Mouse (Mus musculus) ES-E14 (cell line): ENCODE results near the gene Cldnd1. TPM values are rescaled to one million over a fixed set of nuclear protein-coding genes. Genes with fewer than 3 reads are reported as not detected.

ENCODE experiments used
- DNase-seq: peaks from one replicate; pipeline ENCODE4 v3.0.0-alpha.2; 2013; ENCODE audit warnings: low read depth, low spot score
- H3K27ac ChIP-seq: 2 replicates; pipeline ENCODE4 v1.5.1; 2012; ENCODE audit warnings: low read depth, mild to moderate bottlenecking, low read length, moderate library complexity, mixed read lengths; ENCODE audit not compliant: poor library complexity, insufficient read depth, severe bottlenecking
- H3K36me3 ChIP-seq: 2 replicates; pipeline ENCODE4 v1.6.1; 2012; ENCODE audit warnings: mild to moderate bottlenecking, low read length, moderate library complexity, mixed read lengths; ENCODE audit not compliant: control insufficient read depth, poor library complexity, insufficient read depth, severe bottlenecking
- H3K4me1 ChIP-seq, 2 experiments: fragments of 150-350 bp in 1 of 2; sonication (generic) in 1 of 2; 2 replicates each; pipeline ENCODE4 v1.6.1; 2012; ENCODE audit warnings: low read length in 2 of 2, mild to moderate bottlenecking in 1 of 2, mixed read lengths in 1 of 2; ENCODE audit not compliant: control insufficient read depth in 2 of 2, insufficient read depth in 2 of 2, poor library complexity in 1 of 2
- H3K4me3 ChIP-seq, 2 experiments: fragments of 150-350 bp in 1 of 2; sonication (generic) in 1 of 2; 2 replicates each; pipeline ENCODE4 v1.5.1; 2012; ENCODE audit warnings: low read length in 2 of 2, low read depth in 1 of 2, mild to moderate bottlenecking in 1 of 2, mixed read lengths in 1 of 2; ENCODE audit not compliant: insufficient read depth in 1 of 2, poor library complexity in 1 of 2, severe bottlenecking in 1 of 2
- H3K9ac ChIP-seq: 2 replicates; pipeline ENCODE4 v1.6.1; 2012; ENCODE audit warnings: low read depth, mild to moderate bottlenecking, low read length, mixed read lengths; ENCODE audit not compliant: poor library complexity, insufficient read depth, severe bottlenecking
- H3K9me3 ChIP-seq: fragments of 150-350 bp; sonication (generic); 2 replicates; pipeline ENCODE4 v1.6.1; 2012; ENCODE audit warnings: low read depth, mild to moderate bottlenecking, low read length; ENCODE audit not compliant: control insufficient read depth, insufficient read depth
- CHD2 ChIP-seq: IDR thresholded peaks from 2 replicates; pipeline ENCODE4 v1.6.1; 2014; ENCODE audit warnings: mild to moderate bottlenecking, low read depth, low read length, inconsistent platforms
- HCFC1 ChIP-seq: IDR thresholded peaks from 2 replicates; pipeline ENCODE4 v1.6.1; 2012; ENCODE audit warnings: low read length, inconsistent platforms, borderline replicate concordance; ENCODE audit not compliant: insufficient read depth
- MAFK ChIP-seq: IDR thresholded peaks from 2 replicates; pipeline ENCODE4 v1.6.1; 2014; ENCODE audit warnings: mild to moderate bottlenecking, low read depth, low read length, inconsistent platforms; ENCODE audit not compliant: insufficient read depth
- ZC3H11A ChIP-seq: IDR thresholded peaks from 2 replicates; pipeline ENCODE4 v1.6.1; 2012; ENCODE audit warnings: low read depth, mild to moderate bottlenecking, inconsistent platforms, low read length, borderline replicate concordance
- ZNF384 ChIP-seq: IDR thresholded peaks from 2 replicates; pipeline ENCODE4 v1.6.1; 2012; ENCODE audit warnings: low read depth, low read length, inconsistent platforms
- in situ Hi-C, 2 experiments: fragments of 600-800 bp; cut with MboI; formaldehyde crosslinking; loops; one replicate each; pipeline ENCODE4 v1.15.1; 2025; ENCODE audit warnings: low sequenced_read_pairs in 2 of 2, inconsistent platforms in 1 of 2; ENCODE audit not compliant: unreplicated experiment in 2 of 2
- total RNA-seq: library from RNA; depleted of rRNA; stranded (reverse); fragments of 300-350 nt; gene quantifications from 2 replicates; pipeline ENCODE4 v1.2.3, GENCODE M21; 2012; rRNA removed

Cldnd1 gene
- 30.0 and 32.4 TPM in 2 replicates for total RNA-seq

GRCm38 (mm10) chr16:58727477-58728131 is at the start of gene Cldnd1:
Gene Cldnd1 (plus strand): TSS chr16:58727910.
- TF ChIP-seq ZNF384 (no peak), CHD2 (no peak), MAFK (no peak), HCFC1 (peak; percentile 96)
- H3K9me3 ChIP-seq: no peaks in the 10 kb centered on the region
- peak within 1 kb of the TSS; percentile 77 for H3K9ac ChIP-seq
- in situ Hi-C loops: no loop called here
- H3K4me3 ChIP-seq: peak within 1 kb of the TSS; percentile 67 to 93
- H3K27ac ChIP-seq: peak within 1 kb of the TSS; percentile 24
- DNase-seq: peak; percentile 91
- H3K36me3 ChIP-seq: peaks cover 8% of the 10 kb centered on the region; the same call in 1 of the 2 replicates
- no peaks in the 10 kb centered on the region for H3K4me1 ChIP-seq

- Histone ChIP-seq H3K36me3 (peaks cover 10% of the 10 kb centered on the region; the same call in 1 of the 2 replicates), H3K27ac (no peak overlapping the region), H3K4me3 (no peak overlapping the region), H3K9me3 (no peaks in the 10 kb centered on the region), H3K9ac (no peak overlapping the region), H3K4me1 (no peaks in the 10 kb centered on the region)
- no peak for DNase-seq
- no peak for TF ChIP-seq MAFK
- TF ChIP-seq CHD2: no peak
- in situ Hi-C loops: no loop called here
Measured at GRCm38 (mm10) chr16:58678660-58679059, 49.0 kb upstream of the Cldnd1 start.

GRCm38 (mm10) chr16:58682046-58682445 is 45.7 kb upstream of the Cldnd1 start:
- Histone ChIP-seq H3K9me3 (no peaks in the 10 kb centered on the region), H3K27ac (no peak overlapping the region), H3K4me3 (no peak overlapping the region), H3K9ac (no peak overlapping the region), H3K36me3 (0 out of 2 replicates have a peak, but pooled peaks cover 2% of the 10 kb centered on the region), H3K4me1 (no peaks in the 10 kb centered on the region)
- TF ChIP-seq CHD2 (no peak), MAFK (no peak), ZNF384 (no peak), ZC3H11A (no peak), HCFC1 (no peak)
- in situ Hi-C loops: no loop called here
- no peak for DNase-seq

GRCm38 (mm10) chr16:58682870-58683269 is 44.8 kb upstream of the Cldnd1 start:
- no peaks in the 10 kb centered on the region for H3K9me3 ChIP-seq
- no peak overlapping the region for H3K27ac ChIP-seq
- no peak for DNase-seq
- TF ChIP-seq ZC3H11A: no peak
- TF ChIP-seq CHD2: no peak
- TF ChIP-seq ZNF384: no peak
- TF ChIP-seq HCFC1: no peak
- no peak for TF ChIP-seq MAFK
- no peak overlapping the region for H3K9ac ChIP-seq
- no peaks in the 10 kb centered on the region for H3K4me1 ChIP-seq
- in situ Hi-C loops: no loop called here
- no peak overlapping the region for H3K4me3 ChIP-seq
- 0 out of 2 replicates have a peak, but pooled peaks cover 2% of the 10 kb centered on the region for H3K36me3 ChIP-seq

GRCm38 (mm10) chr16:58683911-58684310 is 43.8 kb upstream of the Cldnd1 start:
- Histone ChIP-seq H3K4me1 (no peaks in the 10 kb centered on the region), H3K9ac (no peak overlapping the region), H3K36me3 (no peaks in the 10 kb centered on the region), H3K4me3 (no peak overlapping the region), H3K27ac (no peak overlapping the region), H3K9me3 (no peaks in the 10 kb centered on the region)
- no peak for DNase-seq
- in situ Hi-C loops: no loop called here
- TF ChIP-seq ZC3H11A: no peak
- no peak for TF ChIP-seq MAFK
- no peak for TF ChIP-seq ZNF384
- TF ChIP-seq HCFC1: no peak
- TF ChIP-seq CHD2: no peak
